Mouse (Mus musculus) cortical plate, adult 2 months (tissue): ENCODE results near the gene 1700007K13Rik.

ENCODE experiments used
- CTCF ChIP-seq: fragments of 200-500 bp; IDR thresholded peaks from 2 replicates; pipeline ENCODE4 v1.5.1; 2011; ENCODE audit warnings: mild to moderate bottlenecking, control low read depth, low read length; ENCODE audit not compliant: insufficient read depth; ENCODE audit errors: extremely low read depth
- POLR2A ChIP-seq: fragments of 200-500 bp; IDR thresholded peaks from 2 replicates; pipeline ENCODE4 v1.6.1; 2011; ENCODE audit warnings: mild to moderate bottlenecking, low read length, control low read depth; ENCODE audit not compliant: insufficient read depth; ENCODE audit errors: extremely low read depth

GRCm38 (mm10) chr2:28467860-28468485, 1.8 kb upstream of the 1700007K13Rik start, which contains the start of gene Mrps2:
- TF ChIP-seq CTCF, result peak; percentile 58
- peak; percentile 58; the same call in 1 of the 2 replicates for TF ChIP-seq POLR2A
